Mouse (Mus musculus) myocyte (in vitro differentiated cells): ENCODE results near the gene Col4a1. TPM values are rescaled to one million over a fixed set of nuclear protein-coding genes. Genes with fewer than 3 reads are reported as not detected.
A peak's percentile ranks its signal among the peaks of the same experiment; 100 is the strongest.

Experiments used
- H3K27me3 ChIP-seq: one replicate; pipeline ENCODE4 v1.6.1; 2011; ENCODE audit not compliant: control insufficient read depth, insufficient read depth, insufficient read length
- H3K36me3 ChIP-seq: one replicate; pipeline ENCODE4 v1.6.1; 2011; ENCODE audit not compliant: control insufficient read depth, insufficient read depth
- H3K4me2 ChIP-seq: one replicate; pipeline ENCODE4 v1.6.1; 2011; ENCODE audit warnings: low read depth, control low read depth
- H3K4me3 ChIP-seq: one replicate; pipeline ENCODE4 v1.5.1; 2011; ENCODE audit warnings: mild to moderate bottlenecking, control low read depth, moderate library complexity
- H3K79me2 ChIP-seq: one replicate; pipeline ENCODE4 v1.6.1; 2011; ENCODE audit not compliant: control insufficient read depth, insufficient read depth
- H3ac ChIP-seq: one replicate; pipeline ENCODE4 v1.6.1; 2011; ENCODE audit not compliant: control insufficient read depth, insufficient read length
- CEBPB ChIP-seq: IDR thresholded peaks from 2 replicates; pipeline ENCODE4 v1.6.1; 2011; ENCODE audit warnings: mild to moderate bottlenecking, moderate library complexity; ENCODE audit not compliant: poor library complexity, insufficient read depth, severe bottlenecking
- E2F4 ChIP-seq: IDR thresholded peaks from one replicate; pipeline ENCODE4 v1.6.1; 2011; ENCODE audit warnings: mild to moderate bottlenecking, control low read depth, moderate library complexity; ENCODE audit not compliant: insufficient read depth
- MAX ChIP-seq: IDR thresholded peaks from one replicate; pipeline ENCODE4 v1.6.1; 2011; ENCODE audit warnings: low read depth, mild to moderate bottlenecking, control low read depth
- MYOD1 ChIP-seq, 3 experiments: IDR thresholded peaks; one replicate each; pipeline ENCODE4 v1.6.1; 2011; ENCODE audit warnings: control low read depth in 2 of 3, low read depth in 2 of 3, mild to moderate bottlenecking in 2 of 3, moderate library complexity in 1 of 3; ENCODE audit not compliant: insufficient read length in 2 of 3, control insufficient read depth in 1 of 3
- MYOG ChIP-seq, 3 experiments: IDR thresholded peaks; one replicate each; pipeline ENCODE4 v1.6.1; 2011; ENCODE audit warnings: control low read depth in 2 of 3, low read depth in 2 of 3, mild to moderate bottlenecking in 2 of 3; ENCODE audit not compliant: insufficient read length in 2 of 3, control insufficient read depth in 1 of 3, insufficient read depth in 1 of 3
- POLR2A ChIP-seq: IDR thresholded peaks from one replicate; pipeline ENCODE4 v1.6.1; 2011; ENCODE audit warnings: low read depth, mild to moderate bottlenecking, control low read depth, moderate library complexity; ENCODE audit not compliant: insufficient read length
- POLR2AphosphoS2 ChIP-seq: IDR thresholded peaks from one replicate; pipeline ENCODE4 v1.6.1; 2011; ENCODE audit warnings: low read depth, control low read depth; ENCODE audit not compliant: insufficient read length
- REST ChIP-seq: IDR thresholded peaks from one replicate; pipeline ENCODE4 v1.6.1; 2011; ENCODE audit warnings: mild to moderate bottlenecking, control low read depth, moderate library complexity; ENCODE audit not compliant: insufficient read depth, insufficient read length
- SRF ChIP-seq: IDR thresholded peaks from one replicate; pipeline ENCODE4 v1.6.1; 2011; ENCODE audit warnings: low read depth; ENCODE audit not compliant: control insufficient read depth, insufficient read length
- TCF12 ChIP-seq: IDR thresholded peaks from one replicate; pipeline ENCODE4 v1.6.1; 2011; ENCODE audit warnings: mild to moderate bottlenecking, control low read depth; ENCODE audit not compliant: poor library complexity, insufficient read depth, severe bottlenecking
- TCF3 ChIP-seq: IDR thresholded peaks from one replicate; pipeline ENCODE4 v1.6.1; 2011; ENCODE audit warnings: low read depth, control low read depth; ENCODE audit not compliant: insufficient read length
- USF1 ChIP-seq: IDR thresholded peaks from one replicate; pipeline ENCODE4 v1.6.1; 2011; ENCODE audit warnings: low read depth, mild to moderate bottlenecking, control low read depth, moderate library complexity
- polyA plus RNA-seq: library from polyadenylated mRNA; unstranded; fragments of >200 nt; fragmentation: generic; extraction: Trizol; gene quantifications from one replicate; pipeline ENCODE4 v1.2.1, GENCODE M21; 2012; ENCODE audit warnings: missing spikeins

The Col4a1 gene
- polyA plus RNA-seq, 1 experiment = 34.8 TPM

GRCm38 (mm10) chr8:11256405-11256804 lies 56.2 kb downstream of the Col4a1 start:
- H3K27me3 ChIP-seq = no peaks in the 10 kb centered on the region
- H3K36me3 ChIP-seq = no peaks in the 10 kb centered on the region
- no peak overlapping the region for H3K4me3 ChIP-seq
- no peak overlapping the region for H3K4me2 ChIP-seq
- H3K79me2 ChIP-seq = no peaks in the 10 kb centered on the region
- no peak overlapping the region for H3ac ChIP-seq
- TF ChIP-seq MAX (no peak), REST (no peak), USF1 (no peak), MYOG (IDR thresholded peaks at IDR 0.05; ENCODE audit: control insufficient read depth in 1 of 3, insufficient read depth in 1 of 3, insufficient read length in 2 of 3, low read depth in 2 of 3) (no peak), TCF3 (no peak), CEBPB (no peak), TCF12 (no peak), POLR2A (no peak), E2F4 (no peak), MYOD1 (IDR thresholded peaks at IDR 0.05; ENCODE audit: control insufficient read depth in 1 of 3, insufficient read length in 2 of 3, low read depth in 2 of 3) (no peak), SRF (no peak), POLR2AphosphoS2 (no peak)

DNA sequence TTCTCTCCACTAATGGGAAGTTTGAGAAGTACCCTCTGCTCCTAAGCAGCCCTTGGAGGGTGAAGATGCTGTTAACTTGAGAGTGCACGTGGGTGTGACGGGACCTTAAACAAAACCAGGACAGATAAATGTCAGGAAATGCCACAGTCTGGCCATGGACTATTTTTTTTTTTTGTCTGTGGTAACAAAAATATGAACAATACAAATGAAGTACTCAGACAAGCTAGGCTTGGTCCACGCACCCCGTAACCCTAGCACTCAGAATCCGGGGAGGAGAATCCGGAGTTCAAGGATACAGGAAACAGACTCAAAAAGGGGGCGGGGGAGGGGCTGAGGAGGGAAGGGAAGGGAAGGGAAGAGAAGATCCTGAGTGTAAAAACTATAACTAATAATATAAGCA lies 56.9 kb downstream of the Col4a1 start:
- Histone ChIP-seq H3K4me2 (no peak overlapping the region), H3ac (no peak overlapping the region), H3K36me3 (no peaks in the 10 kb centered on the region), H3K79me2 (no peaks in the 10 kb centered on the region), H3K27me3 (no peaks in the 10 kb centered on the region), H3K4me3 (no peak overlapping the region)
- TF ChIP-seq POLR2AphosphoS2 = no peak
- no peak for TF ChIP-seq POLR2A
- no peak for TF ChIP-seq CEBPB
- no peak for TF ChIP-seq E2F4
- no peak for TF ChIP-seq MYOG (IDR thresholded peaks at IDR 0.05; ENCODE audit: control insufficient read depth in 1 of 3, insufficient read depth in 1 of 3, insufficient read length in 2 of 3, low read depth in 2 of 3)
- no peak for TF ChIP-seq TCF3
- TF ChIP-seq SRF = no peak
- TF ChIP-seq MYOD1 (IDR thresholded peaks at IDR 0.05; ENCODE audit: control insufficient read depth in 1 of 3, insufficient read length in 2 of 3, low read depth in 2 of 3) = no peak
- no peak for TF ChIP-seq MAX
- TF ChIP-seq USF1 = no peak
- TF ChIP-seq TCF12 = no peak
- no peak for TF ChIP-seq REST

DNA sequence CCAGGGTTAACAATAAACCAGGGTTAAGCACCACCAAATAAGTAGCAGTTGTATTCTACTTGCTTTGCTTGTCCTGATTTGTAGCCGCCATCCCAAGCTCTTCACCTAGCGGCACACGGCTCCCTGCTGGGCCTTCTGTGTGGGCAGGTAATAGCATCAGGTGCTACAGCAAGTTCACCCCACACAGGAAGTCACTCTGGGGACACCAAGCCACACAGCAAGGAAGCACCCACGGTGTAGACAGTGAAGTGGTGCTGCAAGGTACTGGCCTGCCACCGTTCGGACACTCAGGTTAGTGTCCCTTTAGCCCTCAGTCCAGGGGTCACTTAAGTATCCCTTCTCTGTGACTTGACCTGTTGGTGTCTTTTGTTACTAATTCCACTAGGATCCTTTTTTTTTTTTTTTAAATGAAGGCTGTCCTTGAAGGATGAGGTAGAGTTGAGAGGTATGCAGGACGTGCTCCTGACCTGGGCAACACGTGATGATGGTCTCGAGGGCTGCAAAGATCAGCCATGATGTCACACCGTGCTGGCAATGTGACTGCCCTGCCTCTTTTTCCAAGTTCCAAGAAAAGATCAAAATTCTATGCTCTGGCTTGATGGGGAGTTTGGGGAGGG lies 57.6 kb downstream of the Col4a1 start:
- H3K4me2 ChIP-seq = no peak overlapping the region
- no peak for TF ChIP-seq USF1
- TF ChIP-seq MYOG (IDR thresholded peaks at IDR 0.05; ENCODE audit: control insufficient read depth in 1 of 3, insufficient read depth in 1 of 3, insufficient read length in 2 of 3, low read depth in 2 of 3) = no peak
- TF ChIP-seq SRF = no peak
- no peak for TF ChIP-seq REST
- TF ChIP-seq CEBPB = no peak
- TF ChIP-seq MAX = no peak
- TF ChIP-seq POLR2A = no peak
- TF ChIP-seq TCF3 = no peak
- no peak for TF ChIP-seq POLR2AphosphoS2
- no peak for TF ChIP-seq MYOD1 (IDR thresholded peaks at IDR 0.05; ENCODE audit: control insufficient read depth in 1 of 3, insufficient read length in 2 of 3, low read depth in 2 of 3)
- TF ChIP-seq TCF12 = no peak
- TF ChIP-seq E2F4 = no peak
- H3K36me3 ChIP-seq = no peaks in the 10 kb centered on the region
- no peaks in the 10 kb centered on the region for H3K27me3 ChIP-seq
- no peaks in the 10 kb centered on the region for H3K79me2 ChIP-seq
- no peak overlapping the region for H3K4me3 ChIP-seq
- no peak overlapping the region for H3ac ChIP-seq

GRCm38 (mm10) chr8:11254510-11254909 lies 58.1 kb downstream of the Col4a1 start:
- TF ChIP-seq POLR2A (no peak), TCF3 (no peak), USF1 (no peak), E2F4 (no peak), REST (no peak), SRF (no peak), MAX (no peak), CEBPB (no peak), MYOG (IDR thresholded peaks at IDR 0.05; ENCODE audit: control insufficient read depth in 1 of 3, insufficient read depth in 1 of 3, insufficient read length in 2 of 3, low read depth in 2 of 3) (no peak), TCF12 (no peak), MYOD1 (IDR thresholded peaks at IDR 0.05; ENCODE audit: control insufficient read depth in 1 of 3, insufficient read length in 2 of 3, low read depth in 2 of 3) (no peak), POLR2AphosphoS2 (no peak)

DNA sequence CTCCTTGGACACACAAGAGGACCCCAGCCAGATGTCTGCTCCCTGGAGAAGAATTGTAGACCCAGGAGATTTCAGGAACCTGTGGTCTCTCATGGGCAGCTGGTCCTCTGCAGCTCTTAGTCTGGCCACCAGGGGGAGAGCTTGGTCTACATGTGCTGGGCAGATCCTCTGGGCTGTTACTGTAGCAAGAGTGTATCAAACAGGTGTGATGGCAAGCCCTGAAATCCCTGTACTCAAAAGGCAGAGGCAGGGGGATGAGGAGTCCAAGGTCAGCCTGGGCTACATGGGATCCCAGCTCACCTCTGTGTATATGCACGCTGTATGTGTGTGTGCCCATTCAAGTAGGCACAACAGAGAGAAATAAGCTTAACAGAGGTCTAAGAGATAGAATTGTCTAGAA lies 59.1 kb downstream of the Col4a1 start:
- H3K4me3 ChIP-seq = no peak overlapping the region

More at GRCm38 (mm10) chr8:11254510-11254909, 58.1 kb downstream of the Col4a1 start:
- H3K27me3 ChIP-seq = no peaks in the 10 kb centered on the region
- no peak overlapping the region for H3K4me3 ChIP-seq
- H3K4me2 ChIP-seq = no peak overlapping the region
- H3K36me3 ChIP-seq = no peaks in the 10 kb centered on the region
- H3ac ChIP-seq = no peak overlapping the region
- no peaks in the 10 kb centered on the region for H3K79me2 ChIP-seq

More for the DNA sequence above, 59.1 kb downstream of the Col4a1 start:
- H3K4me2 ChIP-seq = no peak overlapping the region
- H3K79me2 ChIP-seq = no peaks in the 10 kb centered on the region
- H3ac ChIP-seq = no peak overlapping the region
- TF ChIP-seq MYOG (IDR thresholded peaks at IDR 0.05; ENCODE audit: control insufficient read depth in 1 of 3, insufficient read depth in 1 of 3, insufficient read length in 2 of 3, low read depth in 2 of 3) (peak in 1 of 3 experiments; percentile 35), POLR2AphosphoS2 (no peak), MYOD1 (IDR thresholded peaks at IDR 0.05; ENCODE audit: control insufficient read depth in 1 of 3, insufficient read length in 2 of 3, low read depth in 2 of 3) (peak in 2 of 3 experiments; percentile 55 to 71), TCF3 (no peak)
- H3K27me3 ChIP-seq = no peaks in the 10 kb centered on the region
- no peaks in the 10 kb centered on the region for H3K36me3 ChIP-seq
